Mouse (Mus musculus) forebrain, embryonic 10.5 days (tissue): ENCODE data around the gene Pdgfa. TPM values are rescaled to one million over a fixed set of nuclear protein-coding genes. Genes with fewer than 3 reads are reported as not detected.

Experiments used
- DNase-seq: peaks from one replicate; pipeline ENCODE4 v3.0.0-alpha.2; 2017; ENCODE audit warnings: low spot score; ENCODE audit errors: extremely low spot score
- H3K27ac ChIP-seq: fragments of 300-500 bp; sonication (generic); 2 replicates; pipeline ENCODE4 v1.5.1; 2016; ENCODE audit warnings: mild to moderate bottlenecking
- H3K27me3 ChIP-seq: fragments of 300-500 bp; sonication (generic); 2 replicates; pipeline ENCODE4 v1.6.1; 2016; ENCODE audit warnings: mild to moderate bottlenecking; ENCODE audit not compliant: poor library complexity, severe bottlenecking
- H3K36me3 ChIP-seq: fragments of 300-500 bp; sonication (generic); replicated peaks from 2 replicates; pipeline ENCODE4 v1.6.1; 2016; ENCODE audit warnings: mild to moderate bottlenecking, moderate library complexity
- H3K4me1 ChIP-seq: fragments of 300-500 bp; sonication (generic); 2 replicates; pipeline ENCODE4 v1.6.1; 2016
- H3K4me3 ChIP-seq: fragments of 300-500 bp; sonication (generic); 2 replicates; pipeline ENCODE4 v1.5.1; 2016; ENCODE audit warnings: mild to moderate bottlenecking, moderate library complexity
- H3K9me3 ChIP-seq: fragments of 300-500 bp; sonication (generic); 2 replicates; pipeline ENCODE4 v1.6.1; 2016; ENCODE audit warnings: mild to moderate bottlenecking, moderate library complexity
- WGBS: fragments of 180-500 bp; shearing (Covaris S2); methylation state at CpG from one replicate; pipeline ENCODE4 v1.1.7; 2016; 5-methylcytosine and 5-hydroxymethylcytosine counted together
- polyA plus RNA-seq: library from polyadenylated mRNA; unstranded; fragments of >200 nt; fragmentation: Nextera tagmentation; extraction: Ambion mirVana; gene quantifications from 2 replicates; pipeline ENCODE4 v1.2.1, GENCODE M21; 2016

Gene Pdgfa
- polyA plus RNA-seq, 1 experiment from 2014 or later: 14.3 TPM

DNA sequence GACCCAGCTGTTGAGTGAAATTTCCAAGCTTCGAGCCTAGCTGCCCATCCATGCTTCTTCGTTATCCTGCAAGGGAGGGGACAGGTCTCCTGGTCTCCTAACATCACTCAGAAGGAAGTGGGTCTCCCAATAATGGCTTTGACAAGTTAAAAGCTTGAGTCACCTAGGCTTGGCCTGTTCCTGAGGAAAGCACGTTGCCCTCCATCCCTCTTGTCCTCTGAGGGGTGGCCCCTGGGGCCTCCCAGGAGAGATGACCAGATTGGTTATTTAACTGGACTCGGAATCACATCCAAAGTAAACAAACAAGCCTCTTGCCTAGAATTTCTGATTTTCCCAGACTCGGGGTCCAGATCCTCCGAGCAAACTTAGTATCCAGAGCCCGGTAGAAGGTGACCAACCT, 52.6 kb downstream of the Pdgfa start:
- 91% methylated on average over 7 of the region's 7 CpGs for WGBS
- Histone ChIP-seq H3K27me3 (no peaks in the 10 kb centered on the region), H3K4me1 (peaks cover 26% of the 10 kb centered on the region), H3K27ac (no peak overlapping the region), H3K36me3 (no peaks in the 10 kb centered on the region), H3K4me3 (no peak overlapping the region), H3K9me3 (no peaks in the 10 kb centered on the region)
- DNase-seq: no peak

- DNase-seq: no peak
- no peaks in the 10 kb centered on the region for H3K36me3 ChIP-seq
- H3K9me3 ChIP-seq: no peaks in the 10 kb centered on the region
- H3K27me3 ChIP-seq: no peaks in the 10 kb centered on the region
- WGBS: 87% methylated on average over 8 of the region's 8 CpGs
- H3K4me1 ChIP-seq: peaks cover 18% of the 10 kb centered on the region
- H3K27ac ChIP-seq: no peak overlapping the region
- no peak overlapping the region for H3K4me3 ChIP-seq
Measured at GRCm38 (mm10) chr5:138941842-138942241, 55.3 kb downstream of the Pdgfa start.

DNA sequence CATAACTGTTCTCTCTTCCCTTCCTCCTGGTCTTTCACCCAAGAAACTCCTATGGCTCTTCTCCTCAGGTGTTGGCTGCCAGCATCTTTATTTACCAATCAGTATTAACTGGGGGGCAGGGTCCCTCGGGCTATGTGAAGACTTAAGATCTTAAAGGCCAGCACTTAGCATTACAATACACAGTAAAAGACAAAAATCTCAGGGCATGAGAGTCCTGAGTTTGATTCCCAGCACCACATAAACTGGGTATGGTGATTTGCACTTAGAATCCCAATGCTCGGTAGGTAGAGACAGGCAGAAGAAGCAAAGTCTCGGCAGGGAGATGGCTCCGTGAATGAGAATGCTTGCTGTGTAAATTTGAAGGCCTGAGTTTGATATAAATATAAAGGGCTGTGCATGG, 56.6 kb downstream of the Pdgfa start:
- WGBS: 91% methylated on average over 4 of the region's 4 CpGs

DNA sequence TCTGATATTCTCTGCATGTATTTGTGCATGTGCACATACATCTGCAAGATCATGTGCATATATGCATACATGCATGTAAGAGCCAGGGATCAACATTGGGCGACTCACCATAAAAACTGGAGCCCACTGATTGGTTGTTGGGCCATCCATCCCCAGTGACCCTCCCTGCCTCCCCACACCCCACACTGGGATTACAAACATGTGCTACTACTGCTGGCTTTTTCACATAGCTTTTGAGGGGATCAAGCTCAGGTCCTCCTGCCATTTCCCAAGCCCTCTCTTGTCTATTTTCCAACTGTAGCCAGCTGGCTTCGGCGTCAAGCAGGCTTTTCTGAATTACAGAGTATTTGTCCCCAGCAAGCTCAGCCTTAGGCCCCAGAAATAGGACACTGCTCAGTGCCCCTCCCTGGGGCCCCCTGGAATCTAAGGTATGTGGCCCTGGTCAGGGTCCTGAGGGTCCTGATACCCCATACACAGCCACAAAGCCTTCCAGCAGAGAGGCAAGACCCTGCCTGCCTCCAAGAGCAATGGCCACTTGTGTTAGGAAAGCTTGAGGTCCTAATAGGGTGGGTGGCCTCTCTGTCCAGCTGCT, 58.5 kb downstream of the Pdgfa start:
- H3K36me3 ChIP-seq: no peaks in the 10 kb centered on the region
- 79% methylated on average over 3 of the region's 3 CpGs for WGBS
- DNase-seq: no peak
- peaks cover 20% of the 10 kb centered on the region for H3K4me1 ChIP-seq
- peaks cover 11% of the 10 kb centered on the region for H3K27me3 ChIP-seq
- no peak overlapping the region for H3K4me3 ChIP-seq
- H3K27ac ChIP-seq: no peak overlapping the region
- H3K9me3 ChIP-seq: no peaks in the 10 kb centered on the region

More for the DNA sequence above, 56.6 kb downstream of the Pdgfa start:
- Histone ChIP-seq H3K27ac (no peak overlapping the region), H3K9me3 (no peaks in the 10 kb centered on the region), H3K4me1 (peaks cover 13% of the 10 kb centered on the region), H3K4me3 (no peak overlapping the region), H3K27me3 (no peaks in the 10 kb centered on the region), H3K36me3 (no peaks in the 10 kb centered on the region)
- DNase-seq: no peak

DNA sequence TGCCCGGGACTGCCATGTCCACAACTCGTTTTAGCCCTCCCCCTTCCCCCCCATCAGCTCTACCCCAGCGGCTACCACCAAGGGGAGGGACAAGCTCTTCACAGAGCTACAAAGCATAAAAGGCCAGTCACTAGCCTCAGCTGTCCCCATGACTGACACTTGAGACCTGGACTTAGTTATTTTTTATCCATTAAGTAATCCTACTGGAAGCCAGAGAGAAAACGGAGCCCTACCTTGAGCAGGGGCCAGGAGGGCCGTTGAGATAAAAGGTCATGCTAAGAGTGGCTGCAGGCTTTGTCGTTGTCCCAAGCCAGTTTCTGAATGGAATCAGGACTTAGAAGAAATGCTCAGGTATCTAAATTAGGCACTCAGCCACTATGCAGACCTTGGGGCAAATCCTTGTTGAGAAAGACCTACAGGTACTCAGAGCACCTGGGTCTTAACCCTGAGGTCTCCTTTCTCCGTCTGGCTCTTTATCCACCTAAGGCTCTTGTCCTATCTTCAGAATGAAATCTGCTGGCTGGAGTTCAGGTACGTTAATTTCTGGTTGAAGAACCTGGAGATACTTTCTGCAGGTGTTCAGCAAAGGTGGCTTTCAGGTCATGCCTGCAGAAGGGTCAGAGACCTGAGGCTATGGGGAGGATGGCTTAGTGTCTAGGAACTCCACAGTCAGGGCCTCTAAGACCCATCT, 60.6 kb downstream of the Pdgfa start:
- DNase-seq: no peak
- Histone ChIP-seq H3K9me3 (no peaks in the 10 kb centered on the region), H3K27me3 (peaks cover 32% of the 10 kb centered on the region), H3K4me3 (no peak overlapping the region), H3K4me1 (peaks cover 40% of the 10 kb centered on the region), H3K27ac (no peak overlapping the region), H3K36me3 (no peaks in the 10 kb centered on the region)
- 80% methylated on average over 8 of the region's 8 CpGs for WGBS

GRCm38 (mm10) chr5:138934540-138934939, 62.6 kb downstream of the Pdgfa start:
- no peak for DNase-seq
- H3K9me3 ChIP-seq: no peaks in the 10 kb centered on the region
- 60% methylated on average over 6 of the region's 6 CpGs for WGBS
- no peak overlapping the region for H3K4me3 ChIP-seq
- H3K27ac ChIP-seq: 0 out of 2 replicates have a peak overlapping the region, but pooled peaks have one; percentile 33
- H3K36me3 ChIP-seq: no peaks in the 10 kb centered on the region
- peaks cover 57% of the 10 kb centered on the region for H3K4me1 ChIP-seq
- H3K27me3 ChIP-seq: peaks cover 52% of the 10 kb centered on the region

DNA sequence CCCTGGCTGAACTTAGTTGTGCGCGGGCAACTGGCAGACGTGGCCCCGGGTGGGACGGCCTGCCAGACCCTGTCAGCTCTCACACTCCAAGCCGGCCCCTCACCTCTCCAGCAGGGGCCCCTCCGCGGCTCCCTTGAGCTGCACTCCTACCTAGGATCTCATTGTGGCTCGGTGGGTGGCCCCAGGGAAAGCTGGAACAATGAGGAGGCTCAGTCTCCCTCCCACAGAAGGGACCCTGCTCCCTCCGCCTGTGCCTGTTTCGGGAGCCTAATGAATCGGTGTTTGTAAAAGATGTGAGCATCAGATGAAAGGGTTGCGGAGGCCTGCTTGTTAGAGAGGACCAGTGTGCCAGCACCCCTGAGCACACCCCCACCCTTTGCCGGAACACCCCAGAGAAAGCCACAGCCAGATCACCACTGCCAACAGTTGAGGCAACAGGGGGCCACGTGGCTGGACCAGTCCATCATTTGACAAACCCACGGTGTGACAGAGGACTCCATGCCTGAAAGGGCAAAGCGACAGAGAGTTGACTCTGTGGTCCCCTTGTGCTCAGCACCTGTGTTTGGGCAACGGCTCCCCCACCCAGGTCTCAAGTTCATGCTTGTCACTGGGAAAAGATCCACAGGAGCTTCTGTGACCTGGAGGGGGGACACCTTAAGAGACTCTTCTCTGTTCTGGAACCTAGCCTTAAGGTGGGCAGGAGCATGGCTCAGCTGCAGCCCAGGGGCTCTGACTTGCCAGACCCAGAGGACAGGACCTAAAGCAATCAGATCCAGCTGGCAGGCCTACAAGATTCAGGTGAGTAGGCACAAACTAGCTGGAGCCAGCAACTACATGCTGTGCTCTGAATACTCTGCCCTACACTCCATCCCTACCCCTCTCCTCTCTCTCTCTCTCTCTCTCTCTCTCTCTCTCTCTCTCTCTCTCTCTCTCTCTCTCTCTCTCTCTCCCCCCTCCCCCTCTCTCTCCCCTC, 64.4 kb downstream of the Pdgfa start:
- H3K9me3 ChIP-seq: no peaks in the 10 kb centered on the region
- H3K36me3 ChIP-seq: no peaks in the 10 kb centered on the region
- WGBS: 9% methylated on average over 18 of the region's 18 CpGs
- H3K27ac ChIP-seq: peak overlapping the region; percentile 70
- H3K4me3 ChIP-seq: peak overlapping the region; percentile 29
- peaks cover 44% of the 10 kb centered on the region for H3K4me1 ChIP-seq
- H3K27me3 ChIP-seq: peaks cover 53% of the 10 kb centered on the region
- peak; percentile 40 for DNase-seq

DNA sequence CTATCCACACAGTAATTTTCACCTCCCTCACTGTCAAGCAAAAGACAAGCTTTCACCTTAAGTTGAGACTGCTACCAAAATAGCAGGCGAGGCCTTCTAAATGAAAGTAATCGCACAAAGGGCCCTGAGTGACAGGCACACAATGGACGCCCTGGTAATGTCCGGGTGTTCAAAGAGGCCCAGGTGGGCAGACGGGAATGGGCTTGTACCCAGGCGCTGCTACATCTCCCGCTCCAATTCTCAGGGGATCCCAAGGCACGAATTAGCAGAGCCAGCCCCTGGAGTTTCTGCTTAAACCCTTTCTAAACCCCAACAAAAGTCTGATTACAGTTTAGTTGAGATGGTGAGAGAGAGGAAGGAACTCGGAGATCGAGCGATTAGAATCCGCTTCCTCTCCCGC, 65.3 kb downstream of the Pdgfa start:
- 1% methylated on average over 13 of the region's 13 CpGs for WGBS
- Histone ChIP-seq H3K4me3 (peak overlapping the region; percentile 29), H3K4me1 (peaks cover 50% of the 10 kb centered on the region), H3K36me3 (no peaks in the 10 kb centered on the region), H3K27me3 (peaks cover 53% of the 10 kb centered on the region), H3K9me3 (no peaks in the 10 kb centered on the region), H3K27ac (peak overlapping the region; percentile 70)
- DNase-seq: no peak

- peak overlapping the region; percentile 35; the same call in 1 of the 2 replicates for H3K27ac ChIP-seq
- WGBS: 77% methylated on average over 10 of the region's 10 CpGs
- H3K36me3 ChIP-seq: no peaks in the 10 kb centered on the region
- no peak overlapping the region for H3K4me3 ChIP-seq
- H3K27me3 ChIP-seq: peaks cover 53% of the 10 kb centered on the region
- H3K9me3 ChIP-seq: no peaks in the 10 kb centered on the region
- peaks cover 50% of the 10 kb centered on the region for H3K4me1 ChIP-seq
- no peak for DNase-seq
Measured at GRCm38 (mm10) chr5:138929879-138930507, 67.2 kb downstream of the Pdgfa start.

Other genes with a start within 250 kb of the Pdgfa start
- 2.9 and 4.5 TPM in 2 replicates for gene Fam20c, start 242.9 kb downstream of the Pdgfa start, polyA plus RNA-seq
- not detected in 2 replicates for gene Gm5294, start 177.3 kb downstream of the Pdgfa start, polyA plus RNA-seq
- 3.3 and 5.1 TPM in 2 replicates for gene Prkar1b, start 152.6 kb upstream of the Pdgfa start, polyA plus RNA-seq
- gene Dnaaf5, start 152.9 kb upstream of the Pdgfa start, polyA plus RNA-seq: 8.0 and 9.9 TPM in 2 replicates
- 52.9 and 53.8 TPM in 2 replicates for gene Sun1, start 203.3 kb upstream of the Pdgfa start, polyA plus RNA-seq